Mouse (Mus musculus) cerebellum, postnatal 10 days (tissue): Measurements from ENCODE around the gene Ddx6.
"Not testable (repeated sequence)": the region's sequence is repeated elsewhere in the genome, so short reads cannot be mapped to it uniquely, and the experiment has no call there.

Experiments
- DNase-seq, 2 experiments: peaks; one replicate each; pipeline ENCODE4 v3.0.0; 2021; ENCODE audit warnings: mixed read lengths in 2 of 2

The Ddx6 gene

DNA sequence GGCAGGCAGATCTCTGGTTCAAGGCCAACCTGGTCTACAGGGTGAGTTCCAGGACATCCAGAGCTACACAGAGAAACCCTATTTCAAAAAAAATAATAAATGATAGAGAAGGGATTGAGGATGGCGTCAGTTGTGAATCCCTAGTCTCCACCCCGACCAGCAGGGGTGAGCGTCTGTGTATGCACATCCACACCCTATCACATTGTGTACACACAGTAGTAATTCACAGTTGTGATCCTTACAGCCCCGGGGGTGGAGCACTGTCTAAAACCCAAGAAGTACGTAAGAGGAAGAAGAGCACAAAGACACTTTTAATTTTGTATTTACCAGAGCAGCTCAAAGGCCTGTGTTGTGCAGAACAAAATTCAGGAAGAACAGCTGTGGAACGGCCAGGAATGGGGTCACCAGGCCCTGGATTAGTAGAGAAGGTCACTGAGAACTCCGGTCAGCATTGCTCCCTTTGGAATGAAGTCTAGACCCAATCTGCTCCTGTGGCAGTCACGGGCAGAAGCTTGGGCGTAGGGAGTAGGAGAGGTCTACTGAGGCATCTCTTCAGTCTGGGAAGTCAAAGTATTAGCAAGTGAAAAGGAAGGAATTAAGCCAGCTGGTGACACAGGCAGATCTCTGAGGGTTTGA is 9.7 kb upstream of the Ddx6 start:
- no peak for DNase-seq

DNA sequence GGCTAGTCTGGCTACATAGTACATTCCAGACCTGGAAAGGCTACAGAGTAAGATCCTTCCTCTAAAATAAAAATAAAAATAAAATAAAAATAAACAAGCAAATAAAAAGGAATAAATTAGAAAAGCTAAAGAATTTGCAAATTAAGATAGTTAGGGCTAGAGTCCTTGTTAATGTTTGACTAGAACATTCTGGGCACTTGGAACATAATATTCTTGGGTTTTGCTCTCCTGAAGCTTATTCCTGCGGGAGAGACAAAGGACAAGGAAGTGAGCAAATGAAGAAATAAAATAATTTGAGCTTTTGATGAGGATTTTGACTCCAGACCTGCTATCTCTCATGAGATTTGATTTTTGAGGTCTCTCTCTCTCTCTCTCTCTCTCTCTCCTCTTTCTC is 9.2 kb upstream of the Ddx6 start:
- DNase-seq = no peak

DNA sequence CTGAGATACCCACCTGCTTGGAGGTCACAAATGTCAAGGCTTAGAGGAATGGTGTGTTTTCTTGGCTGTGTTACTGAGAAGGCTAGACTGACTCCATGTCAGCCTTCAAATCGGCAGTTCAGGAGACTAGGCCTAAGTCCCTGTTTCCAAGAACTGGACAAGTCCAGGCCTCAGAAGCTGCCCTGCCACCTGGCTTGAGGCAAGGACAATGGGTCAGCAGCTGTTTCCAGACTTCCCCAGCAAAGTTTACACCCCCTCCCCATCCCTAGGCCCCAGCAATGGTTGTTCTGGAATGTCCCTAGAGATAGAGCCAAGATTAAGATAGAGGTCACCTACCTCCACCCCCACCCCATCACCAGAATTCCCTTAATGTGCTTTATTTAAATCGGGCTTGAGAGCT is 7.0 kb upstream of the Ddx6 start:
- no peak for DNase-seq

DNA sequence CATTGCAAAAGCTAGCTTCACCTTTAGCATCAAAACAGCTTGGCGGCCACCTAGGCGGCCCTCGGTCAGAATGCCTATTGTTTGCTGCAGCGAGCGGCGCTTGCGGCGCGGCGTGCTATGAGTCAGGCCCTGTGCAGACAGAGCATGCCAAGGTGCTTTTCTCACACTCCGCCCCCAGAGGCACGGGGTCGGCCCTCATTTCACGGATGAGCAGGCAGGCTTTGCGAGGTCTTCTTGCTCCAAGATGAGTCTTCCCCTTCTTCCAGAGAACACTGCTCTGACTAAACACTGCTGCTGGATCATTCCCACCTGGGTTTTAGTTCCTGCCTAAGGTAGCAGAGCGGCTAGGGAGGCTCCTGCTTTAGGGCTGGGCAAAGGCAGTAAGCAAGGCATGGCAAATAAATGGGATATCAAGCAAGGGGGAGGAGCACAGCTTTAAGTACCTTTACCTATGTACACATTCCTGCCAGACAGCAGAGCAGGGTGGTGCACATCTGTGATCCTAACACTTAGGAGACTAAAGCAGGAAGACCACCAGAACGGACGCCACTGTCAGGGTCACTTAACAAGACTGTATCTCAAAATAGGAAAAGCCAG is 5.7 kb upstream of the Ddx6 start:
- peak; percentile 65 to 71 for DNase-seq

DNA sequence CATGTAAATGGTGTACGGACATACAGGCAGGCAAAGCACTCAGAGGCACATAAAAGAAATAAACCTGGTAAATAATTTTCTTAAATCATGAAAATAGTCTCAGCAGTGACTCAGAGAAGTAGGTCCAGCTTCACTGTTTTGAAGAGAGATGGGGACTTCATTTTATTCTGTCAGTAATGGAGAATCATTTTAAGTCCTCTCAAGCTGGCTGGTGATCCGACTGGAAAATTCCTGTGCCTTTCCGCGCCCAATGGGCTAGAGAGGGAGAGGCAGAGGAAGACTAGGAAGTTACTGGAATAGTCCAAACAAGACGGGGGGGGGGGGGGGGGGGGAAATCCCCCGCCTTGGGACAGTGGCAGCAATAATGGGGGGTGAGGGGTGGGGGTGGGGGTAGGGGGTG is 5.1 kb upstream of the Ddx6 start:
- DNase-seq = no peak

DNA sequence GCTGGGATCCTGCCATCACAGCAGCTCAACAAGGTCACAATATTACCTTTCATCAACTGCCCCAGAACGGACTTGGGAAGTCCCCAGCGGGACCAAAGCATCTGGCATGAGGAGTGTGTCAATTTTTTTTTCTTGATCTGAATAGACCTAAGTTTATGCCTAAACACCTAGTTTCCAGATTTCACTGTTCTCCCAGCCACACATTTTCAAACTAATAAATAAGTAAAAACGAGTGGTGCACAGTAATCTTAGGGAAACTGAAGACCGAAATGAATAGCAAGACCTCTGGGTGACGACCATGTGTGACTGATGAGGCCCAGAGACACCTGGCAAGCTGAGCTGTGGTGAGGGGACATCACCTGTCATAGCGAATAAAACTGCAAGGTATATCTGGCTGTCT is 3.9 kb upstream of the Ddx6 start:
- DNase-seq = no peak

DNA sequence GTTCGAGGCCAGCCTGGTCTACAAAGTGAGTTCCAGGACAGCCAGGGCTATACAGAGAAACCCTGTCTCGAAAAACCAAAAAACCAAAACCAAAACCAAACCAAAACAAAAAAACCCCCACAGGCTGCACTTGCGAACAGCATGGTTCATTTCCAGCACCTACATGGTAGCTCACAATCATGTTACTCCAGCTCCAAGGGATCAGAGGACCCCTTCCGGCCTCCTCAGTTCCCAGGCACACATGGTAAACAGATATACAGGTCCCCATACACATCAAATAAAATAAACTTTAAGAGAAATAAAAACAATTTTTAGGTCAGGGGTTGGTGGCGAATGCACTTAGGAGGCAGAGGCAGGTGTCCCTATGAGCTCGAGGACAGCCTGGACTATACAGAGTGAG is 1.9 kb upstream of the Ddx6 start:
- DNase-seq = no peak

DNA sequence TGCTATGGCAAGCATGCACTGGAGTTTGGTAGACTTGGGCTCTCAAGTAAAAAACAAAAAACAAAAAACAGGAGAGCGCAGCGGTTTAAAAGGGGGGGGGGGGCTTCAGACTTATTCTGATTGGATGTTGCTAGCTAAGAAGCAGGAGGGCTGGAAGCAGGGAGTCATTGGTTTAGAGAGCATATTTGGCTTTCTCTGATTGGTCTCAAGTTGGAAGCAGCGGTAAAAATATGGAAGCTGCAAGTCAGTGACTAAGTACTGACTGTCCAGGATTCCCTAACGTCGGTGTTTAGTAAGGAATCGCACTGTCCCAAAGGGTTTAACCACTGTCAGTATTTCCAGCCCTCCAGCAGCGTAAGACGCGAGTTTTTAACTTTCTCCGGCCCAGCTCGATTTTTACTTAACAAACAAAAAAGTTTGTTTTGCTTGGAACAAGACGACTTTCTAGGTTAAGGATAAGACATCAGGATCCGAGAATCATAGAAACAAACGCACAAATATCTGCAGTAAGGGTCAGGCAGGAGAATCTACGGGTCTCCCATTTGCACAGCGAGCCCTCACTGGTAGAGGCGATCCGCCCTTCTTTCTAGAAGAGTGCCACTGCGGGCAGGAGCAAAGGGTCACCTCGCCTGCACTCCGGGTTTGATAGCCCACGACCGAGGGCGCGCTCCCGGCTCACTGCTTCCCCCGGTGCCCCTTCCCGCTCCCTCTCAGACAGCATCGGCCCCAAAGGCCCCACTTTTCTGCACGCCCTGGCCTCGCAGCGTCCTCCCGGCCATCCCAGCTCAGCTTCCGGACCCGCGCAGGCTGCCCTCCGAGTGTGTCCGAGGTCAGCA is 1.0 kb upstream of the Ddx6 start:
- DNase-seq = peak; percentile 63 to 73

DNA sequence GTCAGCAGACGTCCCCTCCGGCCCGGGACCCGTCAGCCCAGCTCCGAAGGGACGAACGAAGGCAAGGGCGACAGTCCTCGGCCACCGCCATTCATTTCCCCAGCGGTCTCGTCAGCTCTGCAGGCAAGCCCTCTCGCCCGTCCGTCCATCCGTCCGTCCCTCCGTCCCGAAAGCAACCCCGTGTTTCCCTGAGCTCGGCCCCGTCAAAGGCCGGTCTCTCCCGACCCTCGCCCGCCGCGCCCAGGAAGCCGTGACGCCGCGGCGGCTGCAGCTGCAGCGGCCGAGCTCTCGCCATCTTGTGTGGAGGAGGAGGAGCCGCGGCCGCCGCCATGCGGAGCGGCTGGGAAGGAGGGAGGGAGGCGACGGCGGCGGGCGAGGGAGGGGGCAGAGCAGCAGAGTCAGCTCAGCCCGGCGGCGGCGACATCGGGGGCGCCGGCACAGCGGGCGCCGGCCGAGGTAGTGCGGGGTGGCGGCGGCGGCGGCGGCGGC is 358 bp upstream of the Ddx6 start:
- DNase-seq = peak; percentile 91 to 93

DNA sequence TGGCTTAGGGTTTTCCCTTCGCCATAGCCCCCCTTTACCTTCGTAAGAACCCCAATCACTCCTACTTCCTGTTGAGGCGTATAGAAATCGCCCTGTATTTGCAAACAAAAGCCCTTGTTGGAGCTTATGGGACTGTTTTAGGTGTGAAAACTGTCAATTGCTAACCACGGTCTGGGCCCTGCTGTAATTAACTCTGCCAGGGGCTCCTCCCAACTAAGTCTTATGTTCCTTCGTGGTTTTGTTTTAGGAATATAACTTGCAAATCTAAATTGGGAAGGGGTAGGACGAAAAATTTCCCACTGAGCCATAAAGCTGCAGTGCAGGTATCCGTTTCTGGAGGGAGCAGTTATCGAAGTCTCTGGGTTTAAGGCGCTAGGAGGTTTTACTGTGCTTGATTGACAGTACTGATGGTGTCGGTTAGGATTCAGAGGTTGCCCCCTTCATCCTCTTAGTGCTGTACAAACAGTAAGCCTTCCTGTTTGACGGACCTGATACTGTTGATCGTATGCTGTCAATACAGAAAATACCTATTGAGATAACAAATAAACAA is 999 bp downstream of the Ddx6 start:
- peak in 1 of 2 experiments; percentile 16 for DNase-seq

DNA sequence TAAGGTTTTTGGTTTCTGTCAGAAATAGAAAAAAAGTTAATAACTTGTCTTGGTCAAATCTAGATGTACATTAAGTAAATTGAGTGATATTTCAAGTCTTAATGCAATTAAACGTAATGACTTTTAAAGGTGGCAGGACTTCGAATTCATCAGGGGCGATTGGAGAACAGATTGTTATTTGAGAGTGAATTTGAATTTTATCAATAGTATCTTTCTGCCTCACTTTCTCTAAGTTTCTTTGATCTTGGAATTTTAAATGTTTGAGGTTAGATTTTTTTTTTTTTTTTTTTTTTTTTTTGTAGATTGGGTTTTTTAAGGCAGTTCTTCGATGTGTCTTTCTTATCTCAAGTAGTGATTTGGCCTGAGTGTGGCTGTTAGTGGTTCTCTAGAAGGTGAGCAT is 2.0 kb downstream of the Ddx6 start:
- no peak for DNase-seq

DNA sequence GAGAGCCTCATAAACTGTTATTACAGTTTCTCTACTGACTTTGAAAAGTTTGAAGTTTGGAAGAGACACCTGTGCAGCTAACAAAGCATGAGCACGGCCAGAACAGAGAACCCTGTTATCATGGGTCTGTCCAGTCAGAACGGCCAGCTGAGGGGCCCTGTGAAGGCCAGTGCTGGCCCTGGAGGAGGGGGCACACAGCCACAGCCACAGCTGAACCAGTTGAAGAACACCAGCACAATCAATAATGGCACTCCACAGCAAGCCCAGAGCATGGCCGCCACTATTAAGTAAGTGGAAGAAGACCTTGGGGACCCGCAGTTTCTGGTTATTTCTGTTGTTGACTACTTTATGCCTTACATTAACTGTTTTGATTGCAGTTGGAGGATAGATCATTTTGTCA is 2.6 kb downstream of the Ddx6 start:
- no peak for DNase-seq

DNA sequence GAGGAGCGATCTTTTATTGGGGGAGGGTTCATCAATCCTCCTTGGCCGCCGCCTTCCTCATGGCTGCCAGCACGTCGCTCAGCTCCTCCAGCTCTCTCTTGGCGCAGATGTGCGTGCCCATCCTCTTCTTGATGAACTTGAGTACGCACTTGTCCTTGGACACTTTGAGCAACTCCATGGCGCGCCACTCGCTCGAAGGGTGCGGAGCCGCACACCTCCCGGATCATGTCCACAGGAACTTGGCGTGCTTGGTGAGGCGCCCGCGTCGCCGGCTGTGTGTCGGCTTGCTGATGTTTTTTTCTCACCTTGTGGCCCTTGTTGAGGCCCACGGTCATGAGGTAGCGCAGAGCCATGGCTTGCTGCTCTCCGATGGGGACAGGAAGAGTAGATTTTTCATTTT is 5.7 kb downstream of the Ddx6 start:
- DNase-seq = peak in 1 of 2 experiments; percentile 20

DNA sequence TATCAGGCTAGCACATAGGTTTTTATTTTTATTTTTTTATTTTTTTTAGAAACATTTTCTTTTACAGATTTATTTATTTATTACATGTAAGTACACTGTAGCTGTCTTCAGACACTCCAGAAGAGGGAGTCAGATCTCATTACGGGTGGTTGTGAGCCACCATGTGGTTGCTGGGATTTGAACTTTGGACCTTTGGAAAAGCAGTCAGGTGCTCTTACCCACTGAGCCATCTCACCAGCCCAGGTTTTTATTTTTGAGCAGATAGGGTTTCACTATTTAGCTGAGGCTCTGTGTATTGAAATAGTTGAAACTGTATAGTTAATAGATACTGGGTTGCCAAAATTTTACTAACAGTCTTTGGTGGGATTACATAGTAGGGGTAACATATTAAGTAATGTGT is 8.4 kb downstream of the Ddx6 start:
- not testable (repeated sequence) for DNase-seq

DNA sequence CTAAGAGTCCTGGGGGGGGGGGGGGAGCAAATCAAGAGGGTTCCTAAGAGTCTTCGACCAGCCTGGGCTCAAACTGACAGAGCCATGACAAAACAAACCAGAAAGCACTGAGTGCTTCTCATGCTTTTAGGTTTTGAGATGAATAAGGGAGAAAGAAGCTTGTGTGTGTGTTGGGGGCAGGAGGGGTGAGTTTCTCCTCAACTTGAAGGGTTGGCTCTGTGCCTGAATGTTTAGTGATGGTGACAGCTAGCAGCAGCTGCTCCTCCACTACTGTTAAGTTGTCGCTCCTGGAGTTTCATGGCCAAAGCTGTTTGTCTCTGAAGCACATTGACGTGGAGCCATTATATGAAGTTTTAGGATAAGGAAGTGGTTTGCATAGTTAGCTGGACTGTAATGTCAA is 16.4 kb downstream of the Ddx6 start:
- peak in 1 of 2 experiments; percentile 29 for DNase-seq

DNA sequence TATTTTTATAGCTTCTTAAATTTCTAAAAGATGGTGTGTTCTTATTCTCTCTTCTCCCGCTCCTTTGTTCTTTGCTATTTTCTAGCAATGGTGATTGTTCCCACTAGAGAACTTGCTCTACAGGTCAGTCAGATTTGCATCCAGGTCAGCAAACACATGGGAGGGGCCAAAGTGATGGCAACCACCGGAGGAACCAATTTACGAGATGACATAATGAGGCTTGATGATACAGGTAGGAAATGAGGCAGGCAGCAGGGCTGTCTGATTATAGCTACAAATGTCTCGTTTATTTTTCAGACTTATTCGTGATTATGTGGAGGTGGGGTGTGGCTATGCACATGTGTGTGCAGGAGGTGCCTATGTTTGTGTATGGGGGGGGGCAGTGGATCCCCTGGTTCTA is 19.7 kb downstream of the Ddx6 start:
- DNase-seq = no peak

DNA sequence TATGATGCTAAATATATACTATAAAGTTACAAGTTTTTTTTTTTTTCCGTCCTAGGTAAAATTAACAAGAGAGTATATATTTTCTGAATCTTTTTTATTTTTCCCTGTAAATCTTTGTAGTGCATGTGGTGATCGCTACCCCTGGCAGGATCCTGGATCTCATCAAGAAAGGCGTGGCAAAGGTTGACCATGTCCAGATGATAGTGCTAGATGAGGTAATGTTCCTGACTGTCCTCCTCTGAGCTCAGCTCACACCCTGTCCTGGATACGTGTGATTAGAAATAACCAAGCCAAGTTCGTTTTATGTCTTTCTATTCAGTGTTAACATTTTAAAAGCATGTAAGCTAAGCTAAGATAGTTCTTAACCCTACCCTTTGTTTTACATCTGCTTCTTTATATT is 21.6 kb downstream of the Ddx6 start:
- DNase-seq = no peak

DNA sequence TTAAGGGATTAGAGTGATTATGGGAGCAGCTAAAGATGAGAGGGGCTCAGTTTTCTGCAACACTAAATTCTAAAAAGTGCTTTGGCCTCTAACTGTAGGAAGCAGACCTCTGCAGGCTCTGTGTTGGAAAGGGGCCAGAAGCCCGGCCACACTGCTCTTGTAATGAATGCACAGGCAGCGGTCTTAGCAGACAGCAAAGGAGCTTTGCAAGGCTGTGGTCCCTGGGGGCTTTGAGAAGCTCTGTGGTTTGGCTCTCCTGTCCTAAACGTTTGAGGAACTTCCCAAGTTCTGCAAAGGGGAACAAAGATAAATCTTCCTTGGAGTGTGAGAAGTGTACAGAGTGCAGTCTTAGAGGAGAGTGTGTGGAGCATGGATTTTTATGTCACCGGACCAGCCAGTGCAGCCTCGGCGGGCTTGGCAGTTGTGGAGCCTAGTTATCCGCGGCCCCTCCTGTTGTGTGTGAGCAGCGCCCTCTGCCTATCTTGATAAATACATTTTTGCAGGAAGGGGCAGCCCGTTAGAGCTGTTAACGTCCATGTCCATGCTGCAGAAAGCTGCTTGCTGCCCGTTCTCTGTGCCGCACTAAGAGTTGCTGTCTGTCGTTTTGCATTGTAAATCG is 33.0 kb downstream of the Ddx6 start:
- peak; percentile 63 to 71 for DNase-seq

DNA sequence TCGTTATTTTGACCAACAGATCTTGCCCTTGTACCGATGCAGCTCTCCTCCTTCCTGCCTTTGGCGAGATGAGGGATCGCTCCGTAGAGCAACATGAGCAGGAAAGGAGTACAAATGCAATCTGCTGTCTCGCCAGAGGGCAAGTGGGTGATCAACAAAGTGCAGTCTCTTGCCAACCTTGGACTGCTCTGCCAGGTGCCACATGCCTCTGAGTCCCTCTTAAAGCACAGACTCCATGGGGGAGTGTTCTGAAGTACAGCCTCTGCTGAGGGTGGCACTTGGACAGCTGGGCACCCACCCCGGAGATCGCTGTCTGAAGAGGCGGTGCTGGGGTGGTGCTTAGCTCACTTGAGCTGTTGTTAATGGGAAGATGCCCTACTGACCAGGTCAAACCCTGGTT is 34.0 kb downstream of the Ddx6 start:
- peak; percentile 62 to 73 for DNase-seq

DNA sequence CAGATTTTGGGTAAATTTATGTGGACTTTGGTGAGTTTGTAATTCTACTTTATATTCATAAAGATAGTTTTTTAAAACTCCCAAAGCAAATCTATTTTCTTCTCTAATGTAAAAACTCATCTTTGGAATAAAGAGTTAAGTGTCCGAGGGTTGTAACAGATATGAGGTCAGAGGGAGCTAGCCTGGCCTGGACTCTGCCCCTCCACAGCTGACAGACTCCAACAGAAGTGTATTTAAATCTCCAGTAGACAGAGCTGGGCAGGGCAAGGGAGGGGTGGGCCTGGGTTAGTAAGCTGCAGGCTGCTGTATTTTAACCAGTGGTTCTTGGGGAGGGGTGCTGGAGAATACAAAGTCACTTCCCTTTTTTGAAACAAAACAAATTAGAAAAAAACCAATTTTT is 35.3 kb downstream of the Ddx6 start:
- not testable (repeated sequence) for DNase-seq

DNA sequence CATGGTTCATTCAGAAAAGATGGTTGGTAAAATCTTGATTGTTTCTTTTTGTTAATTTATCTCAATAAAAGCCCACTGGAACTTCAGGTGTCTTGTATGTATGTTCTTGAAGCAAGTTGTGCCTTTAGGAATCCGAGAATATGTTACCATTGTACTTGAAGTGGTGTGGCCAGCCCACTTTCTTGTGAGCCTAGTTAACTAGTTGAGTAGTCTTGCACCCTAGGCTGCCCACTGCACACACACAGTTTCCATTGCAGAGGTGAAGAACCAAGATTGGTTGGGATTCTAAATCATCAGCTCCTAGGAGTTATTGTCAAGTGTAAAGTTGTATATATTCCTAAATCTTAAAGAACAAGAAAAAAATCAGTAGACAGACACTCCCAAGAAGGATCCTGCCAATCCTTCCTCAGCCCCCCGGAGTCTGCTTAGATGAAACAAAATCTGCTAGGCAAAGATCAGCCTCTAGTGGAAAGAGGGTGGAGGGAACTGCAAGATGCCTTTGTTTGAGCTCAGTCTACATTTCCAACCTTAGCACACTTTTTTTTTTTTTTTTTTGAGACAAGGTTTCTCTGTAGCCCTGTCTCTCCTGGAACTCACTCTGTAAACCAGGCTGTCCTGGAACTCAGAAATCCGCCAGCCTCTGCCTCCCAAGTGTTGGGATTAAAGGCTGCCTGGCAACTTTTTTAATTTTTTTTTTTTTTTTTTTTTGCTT is 36.1 kb downstream of the Ddx6 start:
- DNase-seq = no peak

DNA sequence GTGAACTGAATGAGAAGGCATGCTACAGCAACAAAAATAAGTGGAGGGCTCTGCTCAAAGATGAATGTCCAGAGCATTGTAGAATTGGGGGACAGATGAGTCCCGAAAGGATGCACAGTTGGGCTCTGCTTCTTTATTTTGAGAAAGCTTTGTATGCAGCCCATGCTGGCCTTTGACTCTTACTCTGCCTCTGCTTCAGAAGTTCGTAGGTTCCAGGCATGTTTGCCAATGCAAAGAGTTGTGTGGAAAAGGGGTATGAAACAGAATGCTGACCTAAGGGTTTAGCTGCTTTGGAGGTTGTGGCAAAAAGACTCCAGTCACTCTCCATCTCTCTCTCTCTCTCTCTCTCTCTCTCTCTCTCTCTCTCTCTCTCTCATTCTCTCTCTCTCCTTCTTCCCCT is 36.9 kb downstream of the Ddx6 start:
- no peak for DNase-seq

DNA sequence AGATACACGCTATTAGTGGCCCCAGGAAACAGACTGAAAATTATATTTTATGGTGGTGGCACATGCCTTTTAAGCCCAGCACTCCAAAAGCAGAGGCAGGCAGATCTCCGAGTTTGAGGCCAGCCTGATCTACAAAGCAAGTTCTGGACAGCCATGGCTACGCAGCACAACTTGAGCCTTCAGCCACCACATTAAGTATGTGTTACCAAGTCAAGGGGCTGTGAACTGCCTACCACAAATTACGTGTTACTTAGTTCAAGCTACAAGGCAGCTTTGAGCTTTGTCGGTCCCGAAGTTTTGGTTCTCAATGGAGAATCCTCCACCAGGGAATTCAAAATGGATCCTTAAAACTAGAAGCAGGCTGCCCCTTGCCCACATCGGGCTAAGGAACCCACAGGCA is 38.4 kb downstream of the Ddx6 start:
- DNase-seq = no peak
